Mouse (Mus musculus) CH12.LX (cell line): ENCODE measurements around the gene Fam193b. TPM values are rescaled to one million over a fixed set of nuclear protein-coding genes. Genes with fewer than 3 reads are reported as not detected.
A peak's percentile ranks its signal among the peaks of the same experiment; 100 is the strongest.

ENCODE experiments used
- DNase-seq: peaks from one replicate; pipeline ENCODE4 v3.0.0-alpha.2; 2013; ENCODE audit errors: extremely low read depth
- H3K27ac ChIP-seq: 2 replicates; pipeline ENCODE4 v1.5.1; 2012; ENCODE audit warnings: low read depth, mild to moderate bottlenecking, control low read depth, moderate library complexity; ENCODE audit not compliant: insufficient read depth
- H3K27me3 ChIP-seq: replicated peaks from 2 replicates; pipeline ENCODE3; 2012; ENCODE audit warnings: inconsistent platforms
- H3K36me3 ChIP-seq, 2 experiments: replicated peaks in 1 of 2; 2 replicates each; pipeline versions ENCODE3 to v1.6.1; 2012; ENCODE audit warnings: inconsistent platforms in 1 of 2, low read length in 1 of 2, mild to moderate bottlenecking in 1 of 2, mixed read lengths in 1 of 2, moderate library complexity in 1 of 2; ENCODE audit not compliant: control insufficient read depth in 1 of 2, insufficient read depth in 1 of 2
- H3K4me1 ChIP-seq, 2 experiments: 2 replicates each; pipeline ENCODE4 v1.6.1; 2012; ENCODE audit warnings: inconsistent platforms in 1 of 2, moderate library complexity in 1 of 2; ENCODE audit not compliant: insufficient read depth in 2 of 2, control insufficient read depth in 1 of 2
- H3K4me2 ChIP-seq: 2 replicates; pipeline ENCODE4 v1.6.1; 2012; ENCODE audit warnings: low read depth, mild to moderate bottlenecking, control low read depth; ENCODE audit not compliant: poor library complexity, insufficient read depth, severe bottlenecking
- H3K4me3 ChIP-seq, 3 experiments: fragments of 150-350 bp in 1 of 3; sonication (generic) in 1 of 3; replicated peaks in 1 of 3; 2 replicates each; pipeline versions ENCODE3 to v1.5.1; 2011 to 2012; ENCODE audit warnings: low read depth in 2 of 3, low read length in 2 of 3, mild to moderate bottlenecking in 2 of 3, moderate library complexity in 2 of 3, control low read depth in 1 of 3, improper control_type of control experiment in 1 of 3, inconsistent platforms in 1 of 3, mixed read lengths in 1 of 3; ENCODE audit not compliant: poor library complexity in 1 of 3
- H3K79me2 ChIP-seq: replicated peaks from 2 replicates; pipeline ENCODE4 v1.6.1; 2012; ENCODE audit warnings: mild to moderate bottlenecking, moderate library complexity; ENCODE audit not compliant: control insufficient read depth, poor library complexity, insufficient read depth, severe bottlenecking; ENCODE audit errors: extremely low read depth
- H3K9ac ChIP-seq: 2 replicates; pipeline ENCODE4 v1.6.1; 2012; ENCODE audit warnings: low read depth, mild to moderate bottlenecking, control low read depth, moderate library complexity; ENCODE audit not compliant: insufficient read depth
- H3K9me3 ChIP-seq: replicated peaks from 2 replicates; pipeline ENCODE3; 2012; ENCODE audit warnings: low read length, inconsistent platforms, mixed read lengths
- BHLHE40 ChIP-seq: IDR thresholded peaks from 2 replicates; pipeline ENCODE4 v1.6.1; 2011; ENCODE audit warnings: mild to moderate bottlenecking, low read depth, low read length, improper control_type of control experiment
- CHD1 ChIP-seq: IDR thresholded peaks from 2 replicates; pipeline ENCODE4 v1.6.1; 2012; ENCODE audit warnings: low read depth, low read length, improper control_type of control experiment, inconsistent platforms
- CTCF ChIP-seq, 2 experiments: IDR thresholded peaks in 1 of 2; conservative IDR thresholded peaks in 1 of 2; 2 replicates each; pipeline ENCODE4 v1.5.1; 2011 to 2012; ENCODE audit warnings: low read depth in 2 of 2, low read length in 2 of 2, improper control_type of control experiment in 1 of 2, inconsistent platforms in 1 of 2, mild to moderate bottlenecking in 1 of 2, moderate library complexity in 1 of 2
- ELF1 ChIP-seq: IDR thresholded peaks from 2 replicates; pipeline ENCODE4 v1.6.1; 2014; ENCODE audit warnings: low read depth, mild to moderate bottlenecking, inconsistent platforms, low read length, improper control_type of control experiment
- HCFC1 ChIP-seq: IDR thresholded peaks from 2 replicates; pipeline ENCODE4 v1.6.1; 2012; ENCODE audit warnings: low read depth, mild to moderate bottlenecking, inconsistent platforms, low read length, improper control_type of control experiment
- IRF4 ChIP-seq: IDR thresholded peaks from 2 replicates; pipeline ENCODE4 v1.6.1; 2014; ENCODE audit warnings: low read depth, mild to moderate bottlenecking, inconsistent platforms, low read length, improper control_type of control experiment
- JUN ChIP-seq: IDR thresholded peaks from 2 replicates; pipeline ENCODE4 v1.6.1; 2011; ENCODE audit warnings: low read depth, mild to moderate bottlenecking, low read length, improper control_type of control experiment, moderate library complexity; ENCODE audit not compliant: insufficient read depth
- JUND ChIP-seq: conservative IDR thresholded peaks from 2 replicates; pipeline ENCODE4 v1.6.1; 2011; ENCODE audit warnings: low read depth, low read length, improper control_type of control experiment
- MAFK ChIP-seq: IDR thresholded peaks from 2 replicates; pipeline ENCODE4 v1.6.1; 2011; ENCODE audit warnings: low read length, improper control_type of control experiment; ENCODE audit not compliant: insufficient replicate concordance
- MAZ ChIP-seq: IDR thresholded peaks from 2 replicates; pipeline ENCODE4 v1.6.1; 2012; ENCODE audit warnings: low read depth, mild to moderate bottlenecking, inconsistent platforms, low read length, improper control_type of control experiment, moderate library complexity
- MEF2A ChIP-seq: IDR thresholded peaks from 2 replicates; pipeline ENCODE4 v1.6.1; 2014; ENCODE audit warnings: low read depth, mild to moderate bottlenecking, inconsistent platforms, low read length, improper control_type of control experiment, borderline replicate concordance
- MYC ChIP-seq: IDR thresholded peaks from 2 replicates; pipeline ENCODE4 v1.6.1; 2011; ENCODE audit warnings: low read depth, mild to moderate bottlenecking, improper control_type of control experiment, low read length
- NELFE ChIP-seq: IDR thresholded peaks from 2 replicates; pipeline ENCODE4 v1.6.1; 2011; ENCODE audit warnings: low read depth, low read length, improper control_type of control experiment
- NRF1 ChIP-seq: IDR thresholded peaks from 2 replicates; pipeline ENCODE4 v1.6.1; 2014; ENCODE audit warnings: low read depth, mild to moderate bottlenecking, inconsistent platforms, low read length, improper control_type of control experiment, moderate library complexity
- POLR2A ChIP-seq: IDR thresholded peaks from 2 replicates; pipeline ENCODE4 v1.6.1; 2011; ENCODE audit warnings: low read depth, mild to moderate bottlenecking, improper control_type of control experiment, low read length
- TBP ChIP-seq: conservative IDR thresholded peaks from 2 replicates; pipeline ENCODE4 v1.6.1; 2011; ENCODE audit warnings: low read depth, low read length, improper control_type of control experiment
- USF1 ChIP-seq: IDR thresholded peaks from 2 replicates; pipeline ENCODE4 v1.6.1; 2014; ENCODE audit warnings: low read depth, mild to moderate bottlenecking, inconsistent platforms, low read length, improper control_type of control experiment
- ZC3H11A ChIP-seq: IDR thresholded peaks from 2 replicates; pipeline ENCODE4 v1.6.1; 2012; ENCODE audit warnings: low read depth, mild to moderate bottlenecking, inconsistent platforms, low read length, improper control_type of control experiment
- ZNF384 ChIP-seq: IDR thresholded peaks from 2 replicates; pipeline ENCODE4 v1.6.1; 2012; ENCODE audit warnings: low read depth, low read length, improper control_type of control experiment, inconsistent platforms
- dilution Hi-C: fragments of 300-500 bp; cut with MboI; formaldehyde crosslinking; loops from 2 replicates; pipeline ENCODE4 v1.14.3; 2020; ENCODE audit warnings: low sequenced_read_pairs; ENCODE audit not compliant: extremely low pct_unique_long_range_greater_than_20kb, extremely low pct_ligation_motif_present
- in situ Hi-C: fragments of 300-500 bp; cut with MboI; formaldehyde crosslinking; loops from 3 replicates; pipeline ENCODE4 v1.14.3; 2019; ENCODE audit warnings: low sequenced_read_pairs, low pct_ligation_motif_present, low pct_unique_long_range_greater_than_20kb, mixed read lengths
- polyA plus RNA-seq: library from polyadenylated mRNA; unstranded; fragments of >175 nt; gene quantifications from 2 replicates; pipeline ENCODE4 v1.2.1, GENCODE M21; 2012; ENCODE audit warnings: low read depth; ENCODE audit not compliant: insufficient read length
- total RNA-seq, 2 experiments: library from RNA; depleted of rRNA; stranded (reverse); fragments of 300-350 nt in 1 of 2; fragments of >200 nt in 1 of 2; gene quantifications; 2 replicates each; pipeline ENCODE4 v1.2.3; 2012 to 2014

The Fam193b gene
- total and polyA plus RNA-seq, 3 experiments: 9.2 to 22.4 (median 17.9) TPM

GRCm38 (mm10) chr13:55516955-55517354, 54.0 kb downstream of the Fam193b start (continued):
- TF ChIP-seq POLR2A (no peak), TBP (no peak), ZC3H11A (0 out of 2 replicates have a peak, but pooled peaks have one; percentile 2), NELFE (no peak), MYC (peak; percentile 47; the same call in 1 of the 2 replicates), USF1 (no peak), ELF1 (no peak), NRF1 (no peak), MAFK (no peak)
- TF ChIP-seq, all 38 proteins: peak for 5

DNA sequence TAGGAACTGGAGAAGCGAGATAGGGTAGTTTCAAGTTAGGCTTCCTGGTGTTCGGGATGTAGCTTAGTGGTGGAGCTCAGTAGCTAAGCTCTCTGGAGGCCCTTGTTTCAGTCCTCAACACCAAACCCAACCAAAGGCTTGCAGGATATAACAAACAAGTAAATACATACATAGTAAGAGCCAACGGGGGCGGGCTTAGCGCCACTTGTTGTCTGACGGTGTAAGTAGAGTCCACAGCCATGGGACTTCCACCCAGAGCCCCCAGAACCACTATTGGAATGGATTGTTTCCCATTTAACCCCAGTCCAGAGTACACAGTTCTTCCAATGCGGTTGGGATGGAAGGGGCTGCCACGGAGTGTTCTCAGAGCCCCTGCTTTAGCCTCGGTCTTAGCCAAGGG, 57.1 kb downstream of the Fam193b start:
- peak overlapping the region; percentile 37; the same call in 1 of the 2 replicates for H3K4me2 ChIP-seq
- TF ChIP-seq MEF2A (no peak), TBP (no peak), CTCF (conservative IDR thresholded peaks at IDR 0.05 in 1 of 2, IDR thresholded peaks at IDR 0.05 in 1 of 2; ENCODE audit: low read depth in 2 of 2, low read length in 2 of 2) (no peak), IRF4 (no peak), BHLHE40 (no peak), MAZ (no peak), JUND (no peak), ZNF384 (no peak), CHD1 (no peak), JUN (no peak), HCFC1 (no peak)
- H3K36me3 ChIP-seq: peaks cover 4 to 17% of the 10 kb centered on the region in 2 experiments
- in situ Hi-C loops: no loop called here
- H3K9me3 ChIP-seq: no peaks in the 10 kb centered on the region
- no peak for DNase-seq
- H3K27ac ChIP-seq: no peak overlapping the region
- peaks cover 24 to 38% of the 10 kb centered on the region in 2 experiments for H3K4me1 ChIP-seq
- H3K9ac ChIP-seq: peak overlapping the region; percentile 29; the same call in 1 of the 2 replicates
- dilution Hi-C loops: no loop called here
- H3K4me3 ChIP-seq: peak overlapping the region; percentile 26 to 83 (median 81)
- H3K27me3 ChIP-seq: peaks cover 11% of the 10 kb centered on the region
- no peaks in the 10 kb centered on the region for H3K79me2 ChIP-seq
